In the genomic region with DNA sequence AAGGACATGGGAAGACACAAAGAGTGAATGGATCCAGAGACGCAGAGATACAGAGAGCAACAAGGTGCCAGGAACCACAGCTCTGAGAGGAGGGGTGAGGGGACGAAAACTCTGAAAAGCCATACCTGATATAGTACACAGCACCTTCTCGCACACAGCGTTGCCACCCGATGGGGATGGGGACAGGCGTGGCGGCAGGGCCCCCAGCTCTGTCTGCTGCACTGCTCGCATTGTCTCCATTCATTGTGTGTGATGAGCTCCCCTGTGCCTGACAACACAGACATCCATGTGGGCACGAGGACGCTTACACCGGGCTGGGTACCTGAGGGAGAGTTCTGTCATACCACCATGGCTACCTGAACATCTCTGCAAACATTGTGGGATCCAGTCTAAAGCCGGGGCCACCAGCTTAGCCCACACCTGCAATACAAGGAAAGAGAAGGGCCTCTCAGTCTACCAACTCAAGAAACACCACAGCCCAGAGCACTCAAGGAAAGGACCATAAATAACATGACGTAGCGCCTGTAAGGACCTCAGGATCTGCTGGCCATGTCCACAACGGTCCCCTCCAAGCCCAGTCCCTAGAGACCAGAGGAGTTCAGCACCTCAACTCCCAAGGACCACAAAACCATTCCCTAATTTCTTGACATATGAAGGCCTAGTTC, we compare ENCODE assay signal across 8 mouse cellular contexts. TPM values are rescaled to one million over a fixed set of nuclear protein-coding genes. Genes with fewer than 3 reads are reported as not detected.
DNase-seq lines count a peak whose midpoint lies in the region; ATAC-seq and TF ChIP-seq lines count a peak whose summit lies in the region.

No protein-coding gene starts in this region.

- peaks cover 16 to 27% of the 10 kb centered on the region in 2 experiments for H3K4me1 ChIP-seq in CH12.LX (ENCODE audit: control insufficient read depth in 1 of 2, insufficient read depth in 2 of 2)
- peaks cover 65% of the 10 kb centered on the region for H3K4me1 ChIP-seq in forebrain, embryonic 13.5 days
- H3K4me1 ChIP-seq in liver, embryonic 14.5 days (replicated peaks; ENCODE audit: control insufficient read depth in 2 of 2, insufficient read depth in 2 of 2, low read length in 1 of 2), result peaks cover 4 to 28% of the 10 kb centered on the region in 2 experiments

- H3K9me3 ChIP-seq in CH12.LX (replicated peaks; ENCODE audit: low read length), result no peaks in the 10 kb centered on the region
- no peaks in the 10 kb centered on the region for H3K9me3 ChIP-seq in forebrain, embryonic 13.5 days (replicated peaks)
- no peaks in the 10 kb centered on the region for H3K9me3 ChIP-seq in liver, embryonic 14.5 days (ENCODE audit: control insufficient read depth, low read length)

- in situ Hi-C loops in CH12.LX (cut with MboI; ENCODE audit: low pct_ligation_motif_present, low pct_unique_long_range_greater_than_20kb, low sequenced_read_pairs), result no loop called here

- dilution Hi-C loops in CH12.LX (cut with MboI; ENCODE audit: extremely low pct_ligation_motif_present, extremely low pct_unique_long_range_greater_than_20kb, low sequenced_read_pairs), result no loop called here

- TF ChIP-seq RAD21 in CH12.LX (IDR thresholded peaks at IDR 0.05; ENCODE audit: low read depth, low read length), result no peak

- 75% methylated on average over 15 of the region's 15 CpGs for WGBS in forebrain, embryonic 13.5 days
- WGBS in liver, embryonic 14.5 days (ENCODE audit: insufficient replicate concordance), result 68% methylated on average over 15 of the region's 15 CpGs

- peaks cover 32% of the 10 kb centered on the region for H3K79me2 ChIP-seq in CH12.LX (replicated peaks; ENCODE audit: control insufficient read depth, extremely low read depth, insufficient read depth, poor library complexity, severe bottlenecking)

- ATAC-seq in forebrain, embryonic 13.5 days, result no peak
- no peak for ATAC-seq in liver, embryonic 14.5 days (ENCODE audit: insufficient read depth)

- no peak for TF ChIP-seq CTCF in CH12.LX (conservative IDR thresholded peaks at IDR 0.05 in 1 of 2, IDR thresholded peaks at IDR 0.05 in 1 of 2; ENCODE audit: low read depth in 2 of 2, low read length in 2 of 2)
- no peak for TF ChIP-seq CTCF in liver, embryonic 14.5 days (IDR thresholded peaks at IDR 0.05; ENCODE audit: low read depth)

- H3K4me3 ChIP-seq in CH12.LX (replicated peaks in 1 of 3; ENCODE audit: low read depth in 2 of 3, low read length in 2 of 3, poor library complexity in 1 of 3), result peak overlapping the region; percentile 74 to 83 (median 75)
- peak overlapping the region; percentile 68 for H3K4me3 ChIP-seq in forebrain, embryonic 13.5 days
- peak overlapping the region; percentile 78 to 87 for H3K4me3 ChIP-seq in liver, embryonic 14.5 days (ENCODE audit: insufficient read depth in 1 of 2, low read depth in 2 of 2, low read length in 2 of 2)

- no peaks in the 10 kb centered on the region for H3K27me3 ChIP-seq in CH12.LX (replicated peaks)
- H3K27me3 ChIP-seq in forebrain, embryonic 13.5 days, result no peaks in the 10 kb centered on the region
- no peaks in the 10 kb centered on the region for H3K27me3 ChIP-seq in liver, embryonic 14.5 days (ENCODE audit: control insufficient read depth, insufficient read depth, low read length)

- H3K36me3 ChIP-seq in CH12.LX (replicated peaks in 1 of 2; ENCODE audit: control insufficient read depth in 1 of 2, insufficient read depth in 1 of 2, low read length in 1 of 2), result peaks cover 53 to 62% of the 10 kb centered on the region in 2 experiments
- peaks cover 50% of the 10 kb centered on the region for H3K36me3 ChIP-seq in forebrain, embryonic 13.5 days (ENCODE audit: poor library complexity, severe bottlenecking)
- H3K36me3 ChIP-seq in liver, embryonic 14.5 days (replicated peaks; ENCODE audit: control insufficient read depth, insufficient read depth, low read depth), result peaks cover 39% of the 10 kb centered on the region

- peak overlapping the region; percentile 77; the same call in 1 of the 2 replicates for H3K27ac ChIP-seq in CH12.LX (ENCODE audit: insufficient read depth, low read depth)
- H3K27ac ChIP-seq in forebrain, embryonic 13.5 days, result peak overlapping the region; percentile 98
- peak overlapping the region; percentile 99 for H3K27ac ChIP-seq in liver, embryonic 14.5 days

- TF ChIP-seq EP300 in CH12.LX (IDR thresholded peaks at IDR 0.05; ENCODE audit: low read length), result no peak
- TF ChIP-seq EP300 in liver, embryonic 14.5 days (IDR thresholded peaks at IDR 0.05; ENCODE audit: low read depth), result no peak

- no peak for TF ChIP-seq POLR2A in CH12.LX (IDR thresholded peaks at IDR 0.05; ENCODE audit: low read depth, low read length)

- DNase-seq in heart, adult 11 months, result peak; percentile 93
- no peak for DNase-seq in heart, postnatal 4 days
- DNase-seq in CH12.LX (ENCODE audit: extremely low read depth), result no peak
- no peak for DNase-seq in liver, embryonic 14.5 days (ENCODE audit: low read depth in 3 of 3, low spot score in 3 of 3)
- no peak for DNase-seq in frontal cortex, postnatal 10 days (ENCODE audit: low spot score in 2 of 2)
- DNase-seq in frontal cortex, postnatal 14 days (ENCODE audit: low spot score in 2 of 2), result no peak
- DNase-seq in gastrocnemius, postnatal 10 days, result no peak

- peak overlapping the region; percentile 63 for H3K9ac ChIP-seq in CH12.LX (ENCODE audit: insufficient read depth, low read depth)
- peak overlapping the region; percentile 86 for H3K9ac ChIP-seq in forebrain, embryonic 13.5 days
- peak overlapping the region; percentile 92 for H3K9ac ChIP-seq in liver, embryonic 14.5 days (replicated peaks)

- H3K4me2 ChIP-seq in CH12.LX (ENCODE audit: insufficient read depth, low read depth, poor library complexity, severe bottlenecking), result peak overlapping the region; percentile 75
- peak overlapping the region; percentile 88 for H3K4me2 ChIP-seq in forebrain, embryonic 13.5 days
- peak overlapping the region; percentile 90 for H3K4me2 ChIP-seq in liver, embryonic 14.5 days (ENCODE audit: low read depth)

TF ChIP-seq in CH12.LX, 34 proteins besides CTCF, POLR2A, EP300 and RAD21 (continues in another document):
- TF ChIP-seq MAFK (IDR thresholded peaks at IDR 0.05; ENCODE audit: insufficient replicate concordance, low read length) (no peak), TCF12 (IDR thresholded peaks at IDR 0.05; ENCODE audit: low read depth, low read length) (no peak), TBP (conservative IDR thresholded peaks at IDR 0.05; ENCODE audit: low read depth, low read length) (no peak), ETS1 (conservative IDR thresholded peaks at IDR 0.05; ENCODE audit: low read depth, low read length) (no peak), MEF2A (IDR thresholded peaks at IDR 0.05; ENCODE audit: borderline replicate concordance, low read depth, low read length) (no peak), USF1 (IDR thresholded peaks at IDR 0.05; ENCODE audit: low read depth, low read length) (no peak), NELFE (IDR thresholded peaks at IDR 0.05; ENCODE audit: low read depth, low read length) (no peak), CHD1 (IDR thresholded peaks at IDR 0.05; ENCODE audit: low read depth, low read length) (no peak), ZKSCAN1 (IDR thresholded peaks at IDR 0.05; ENCODE audit: borderline replicate concordance, low read depth, low read length) (no peak)

RNA-seq across cellular contexts. Expression of gene Mbd6, which starts 1.4 kb away (rescaled TPM):
- 10 to 100 TPM; 41.7 to 43.2 TPM for total RNA-seq in heart, postnatal 4 days (2021)
- total RNA-seq in CH12.LX (2012; rRNA removed) (2.7 and 3.3 TPM in 2 replicates), CH12.LX (2014; rRNA removed) (0.51 and 0.74 TPM in 2 replicates)
- 16.5 and 17.7 TPM in 2 replicates for polyA plus RNA-seq in CH12.LX (2012; ENCODE audit: insufficient read length, low read depth)
- polyA plus RNA-seq in forebrain, embryonic 13.5 days (2015; fragmentation: Nextera tagmentation; extraction: Ambion mirVana), result 13.6 and 16.7 TPM in 2 replicates
- polyA plus RNA-seq in liver, embryonic 14.5 days (2012; rRNA removed), result 9.7 and 11.0 TPM in 2 replicates
- 5.6 and 6.2 TPM in 2 replicates for polyA plus RNA-seq in liver, embryonic 14.5 days (2014; fragmentation: Nextera tagmentation; extraction: Ambion mirVana)
- 10 to 100 TPM; 18.7 to 28.9 TPM for total RNA-seq in gastrocnemius, postnatal 10 days (2021)

RNA-seq across cellular contexts. Expression of gene Dctn2, which starts 21.2 kb away (rescaled TPM):
- total RNA-seq in heart, postnatal 4 days (2021), result 100 to 1,000 TPM; 151 to 159 TPM
- 88.5 and 91.9 TPM in 2 replicates for total RNA-seq in CH12.LX (2012; rRNA removed)
- 66.3 and 67.3 TPM in 2 replicates for total RNA-seq in CH12.LX (2014; rRNA removed)
- 79.1 and 94.1 TPM in 2 replicates for polyA plus RNA-seq in CH12.LX (2012; ENCODE audit: insufficient read length, low read depth)
- polyA plus RNA-seq in forebrain, embryonic 13.5 days (2015; fragmentation: Nextera tagmentation; extraction: Ambion mirVana), result 262 and 282 TPM in 2 replicates
- 53.8 and 58.7 TPM in 2 replicates for polyA plus RNA-seq in liver, embryonic 14.5 days (2012; rRNA removed)
- 59.2 and 64.7 TPM in 2 replicates for polyA plus RNA-seq in liver, embryonic 14.5 days (2014; fragmentation: Nextera tagmentation; extraction: Ambion mirVana)
- 100 to 1,000 TPM; 117 to 120 TPM for total RNA-seq in gastrocnemius, postnatal 10 days (2021)

RNA-seq across cellular contexts. Expression of gene Mars, which starts 24.2 kb away (rescaled TPM):
- 10 to 100 TPM; 49.6 to 50.1 TPM for total RNA-seq in heart, postnatal 4 days (2021)
- total RNA-seq in CH12.LX (2012; rRNA removed) (224 and 234 TPM in 2 replicates), CH12.LX (2014; rRNA removed) (110 and 143 TPM in 2 replicates)
- polyA plus RNA-seq in CH12.LX (2012; ENCODE audit: insufficient read length, low read depth), result 161 and 177 TPM in 2 replicates
- polyA plus RNA-seq in forebrain, embryonic 13.5 days (2015; fragmentation: Nextera tagmentation; extraction: Ambion mirVana), result 137 and 138 TPM in 2 replicates
- 53.6 and 63.4 TPM in 2 replicates for polyA plus RNA-seq in liver, embryonic 14.5 days (2012; rRNA removed)
- polyA plus RNA-seq in liver, embryonic 14.5 days (2014; fragmentation: Nextera tagmentation; extraction: Ambion mirVana), result 101 and 115 TPM in 2 replicates
- total RNA-seq in gastrocnemius, postnatal 10 days (2021), result 10 to 100 TPM; 44.5 to 54.8 TPM

RNA-seq across cellular contexts. Expression of gene Kif5a, which starts 24.3 kb away (rescaled TPM):
- 1 to 10 TPM in 1 of 2 experiments, under 1 TPM in 1; 0.70 to 1.2 TPM for total RNA-seq in heart, postnatal 4 days (2021)
- total RNA-seq in CH12.LX (2012; rRNA removed), result 1.3 and 2.1 TPM in 2 replicates
- not detected in 2 replicates for total RNA-seq in CH12.LX (2014; rRNA removed)
- polyA plus RNA-seq in CH12.LX (2012; ENCODE audit: insufficient read length, low read depth), result 0.14 and 0.46 TPM in 2 replicates
- 45.4 and 47.6 TPM in 2 replicates for polyA plus RNA-seq in forebrain, embryonic 13.5 days (2015; fragmentation: Nextera tagmentation; extraction: Ambion mirVana)
- 0.11 and 0.19 TPM in 2 replicates for polyA plus RNA-seq in liver, embryonic 14.5 days (2012; rRNA removed)
- 0.01 and 0.03 TPM in 2 replicates for polyA plus RNA-seq in liver, embryonic 14.5 days (2014; fragmentation: Nextera tagmentation; extraction: Ambion mirVana)
- total RNA-seq in gastrocnemius, postnatal 10 days (2021), result 1 to 10 TPM; 1.1 to 1.6 TPM

RNA-seq across cellular contexts. Expression of gene Arhgap9, which starts 34.4 kb away (rescaled TPM):
- total RNA-seq in heart, postnatal 4 days (2021), result 1 to 10 TPM; 2.0 to 2.9 TPM
- total RNA-seq in CH12.LX (2012; rRNA removed) (32.5 and 33.7 TPM in 2 replicates), CH12.LX (2014; rRNA removed) (32.4 and 34.0 TPM in 2 replicates)
- 42.4 and 44.7 TPM in 2 replicates for polyA plus RNA-seq in CH12.LX (2012; ENCODE audit: insufficient read length, low read depth)
- polyA plus RNA-seq in forebrain, embryonic 13.5 days (2015; fragmentation: Nextera tagmentation; extraction: Ambion mirVana), result 0.39 and 0.72 TPM in 2 replicates
- polyA plus RNA-seq in liver, embryonic 14.5 days (2012; rRNA removed), result 7.3 and 8.8 TPM in 2 replicates
- polyA plus RNA-seq in liver, embryonic 14.5 days (2014; fragmentation: Nextera tagmentation; extraction: Ambion mirVana), result 12.4 and 13.4 TPM in 2 replicates
- total RNA-seq in gastrocnemius, postnatal 10 days (2021), result 1 to 10 TPM; 1.1 to 2.3 TPM

Comparison
In these comparisons a context has a peak if more than half of its experiments do, and no peak if none do; other contexts are left out.
1. RNA of gene Mbd6, which starts 1.4 kb away (total RNA-seq): 41.7 to 43.2 TPM in heart, postnatal 4 days and 18.7 to 28.9 TPM in gastrocnemius, postnatal 10 days; 0.51 to 3.3 TPM in CH12.LX; every median in the first group is over 4 times any median in the second.
2. Peak in every context shown above with its lines, with median percentiles within 50 percentile points of each other: H3K27ac ChIP-seq, H3K4me2 ChIP-seq, H3K4me3 ChIP-seq and H3K9ac ChIP-seq.